Mouse (Mus musculus): ENCODE measurements around the gene 4922502D21Rik. TPM values are rescaled to one million over a fixed set of nuclear protein-coding genes. Genes with fewer than 3 reads are reported as not detected.

The 4922502D21Rik gene
- polyA plus RNA-seq, 1 experiment from 2014 or later = not detected

DNA sequence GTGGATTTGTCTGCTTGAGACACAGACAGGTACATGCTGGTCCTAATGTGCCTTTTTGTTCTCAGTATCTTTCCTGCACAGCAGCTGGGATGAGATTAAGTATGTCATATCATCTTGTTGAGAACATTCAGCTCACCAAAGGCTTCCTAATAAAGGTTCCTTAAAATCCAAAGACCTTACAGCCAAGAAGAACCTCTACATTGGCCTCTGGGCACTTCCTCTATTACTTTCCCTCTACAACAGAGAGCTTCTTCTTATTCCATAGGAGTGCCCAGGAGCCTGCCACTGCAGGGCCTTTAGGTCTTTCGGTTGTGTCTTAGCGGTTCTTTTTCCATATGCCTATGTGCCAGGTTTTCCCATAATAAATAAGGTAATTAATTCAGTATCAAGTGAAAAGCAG is 55.1 kb downstream of the 4922502D21Rik start:
- Histone ChIP-seq H3K27ac (ENCODE audit: low read depth) (no peak overlapping the region), H3K4me2 (ENCODE audit: low read length) (no peak overlapping the region), H3K9me3 (ENCODE audit: control insufficient read depth, low read length) (no peaks in the 10 kb centered on the region), H3K4me1 (replicated peaks; ENCODE audit: control insufficient read depth, insufficient read depth, low read length) (no peaks in the 10 kb centered on the region), H3K4me3 (ENCODE audit: low read depth, low read length) (no peak overlapping the region), H3K36me3 (ENCODE audit: control insufficient read depth, insufficient read depth, low read length) (no peaks in the 10 kb centered on the region), H3K27me3 (replicated peaks; ENCODE audit: control insufficient read depth, insufficient read depth, low read length) (no peaks in the 10 kb centered on the region), H3K9ac (ENCODE audit: low read length) (no peak overlapping the region)
- ATAC-seq (replicated peaks; ENCODE audit: low FRiP score, low TSS enrichment, low read depth) (no peak), DNase-seq (ENCODE audit: low spot score) (no peak)
- 94% methylated on average over 2 of the region's 2 CpGs for WGBS

DNA sequence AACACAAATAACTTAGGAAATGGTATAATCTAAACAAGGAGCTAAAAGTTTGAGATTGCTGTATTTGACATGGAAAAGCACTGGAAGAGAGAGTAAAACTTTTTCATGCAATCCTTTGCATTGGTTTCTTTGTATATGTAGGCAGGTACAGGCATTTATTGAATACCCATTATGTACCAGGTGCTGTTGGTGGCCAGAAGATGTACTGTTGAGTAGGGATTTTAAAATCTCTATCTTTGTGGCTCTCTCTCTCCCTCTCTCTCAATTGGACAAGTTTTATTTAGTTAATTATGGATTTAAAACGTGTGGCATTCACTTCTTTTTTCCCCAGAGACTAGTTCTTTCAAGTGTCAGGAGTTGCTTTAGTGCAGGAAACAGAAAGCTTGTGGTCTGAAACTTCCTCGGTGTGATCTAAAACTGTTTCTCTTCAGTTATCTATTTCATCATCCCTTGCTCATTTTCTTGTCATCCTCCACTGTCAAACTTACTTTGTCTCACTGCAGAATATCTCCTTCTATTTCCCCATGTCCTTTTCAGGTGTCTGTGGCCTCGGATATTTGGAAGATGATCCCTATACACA is 55.9 kb downstream of the 4922502D21Rik start:
- H3K36me3 ChIP-seq (ENCODE audit: control insufficient read depth, insufficient read depth, low read length) = no peaks in the 10 kb centered on the region
- DNase-seq (ENCODE audit: low spot score) = no peak
- no peaks in the 10 kb centered on the region for H3K9me3 ChIP-seq (ENCODE audit: control insufficient read depth, low read length)
- ATAC-seq (replicated peaks; ENCODE audit: low FRiP score, low TSS enrichment, low read depth) = no peak
- WGBS = 60% methylated on average over 3 of the region's 3 CpGs
- H3K9ac ChIP-seq (ENCODE audit: low read length) = no peak overlapping the region
- H3K4me3 ChIP-seq (ENCODE audit: low read depth, low read length) = no peak overlapping the region
- H3K4me1 ChIP-seq (replicated peaks; ENCODE audit: control insufficient read depth, insufficient read depth, low read length) = no peaks in the 10 kb centered on the region
- no peak overlapping the region for H3K4me2 ChIP-seq (ENCODE audit: low read length)
- H3K27ac ChIP-seq (ENCODE audit: low read depth) = no peak overlapping the region
- no peaks in the 10 kb centered on the region for H3K27me3 ChIP-seq (replicated peaks; ENCODE audit: control insufficient read depth, insufficient read depth, low read length)

DNA sequence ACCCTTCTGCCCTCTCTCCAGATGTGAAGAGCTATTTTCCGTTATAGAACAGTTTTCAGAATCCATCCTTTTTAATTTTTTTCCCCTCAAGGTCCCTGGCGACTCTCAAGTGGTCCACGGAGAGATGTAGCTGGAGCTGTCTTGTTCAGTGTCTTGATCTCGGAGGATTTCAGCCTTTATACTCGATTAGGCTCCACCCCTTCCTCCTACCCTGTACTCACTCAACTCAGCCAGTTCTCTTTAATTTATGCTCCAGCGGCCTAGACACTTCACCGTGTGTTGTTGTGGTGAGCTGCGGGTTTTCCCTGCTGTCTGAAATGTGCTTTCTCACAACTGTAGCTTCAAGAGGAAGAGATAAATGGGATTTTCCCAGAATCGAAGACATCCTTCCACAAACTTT is 56.4 kb downstream of the 4922502D21Rik start, which contains the start of gene Cd69:
TSS of gene Cd69 (minus strand) at position 217 of the 400 bp plus-strand sequence.
- 62% methylated on average over 9 of the region's 9 CpGs for WGBS
- no peak within 1 kb of the TSS for H3K9ac ChIP-seq (ENCODE audit: low read length)
- H3K27me3 ChIP-seq (replicated peaks; ENCODE audit: control insufficient read depth, insufficient read depth, low read length) = no peaks in the 10 kb centered on the region
- no peak within 1 kb of the TSS for H3K4me3 ChIP-seq (ENCODE audit: low read depth, low read length)
- H3K9me3 ChIP-seq (ENCODE audit: control insufficient read depth, low read length) = no peaks in the 10 kb centered on the region
- H3K27ac ChIP-seq (ENCODE audit: low read depth) = no peak within 1 kb of the TSS
- no peaks in the 10 kb centered on the region for H3K36me3 ChIP-seq (ENCODE audit: control insufficient read depth, insufficient read depth, low read length)
- DNase-seq (ENCODE audit: low spot score) = no peak
- ATAC-seq (replicated peaks; ENCODE audit: low FRiP score, low TSS enrichment, low read depth) = no peak
- no peaks in the 10 kb centered on the region for H3K4me1 ChIP-seq (replicated peaks; ENCODE audit: control insufficient read depth, insufficient read depth, low read length)
- H3K4me2 ChIP-seq (ENCODE audit: low read length) = no peak within 1 kb of the TSS

- no peaks in the 10 kb centered on the region for H3K4me1 ChIP-seq (replicated peaks; ENCODE audit: control insufficient read depth, insufficient read depth, low read length)
- H3K4me3 ChIP-seq (ENCODE audit: low read depth, low read length) = no peak overlapping the region
- H3K9ac ChIP-seq (ENCODE audit: low read length) = no peak overlapping the region
- no peak for DNase-seq (ENCODE audit: low spot score)
- WGBS = 88% methylated on average over 2 of the region's 2 CpGs
- no peak overlapping the region for H3K4me2 ChIP-seq (ENCODE audit: low read length)
- H3K27ac ChIP-seq (ENCODE audit: low read depth) = no peak overlapping the region
- H3K27me3 ChIP-seq (replicated peaks; ENCODE audit: control insufficient read depth, insufficient read depth, low read length) = no peaks in the 10 kb centered on the region
- ATAC-seq (replicated peaks; ENCODE audit: low FRiP score, low TSS enrichment, low read depth) = no peak
- no peaks in the 10 kb centered on the region for H3K36me3 ChIP-seq (ENCODE audit: control insufficient read depth, insufficient read depth, low read length)
- no peaks in the 10 kb centered on the region for H3K9me3 ChIP-seq (ENCODE audit: control insufficient read depth, low read length)
Measured at GRCm38 (mm10) chr6:129274476-129274875, 57.1 kb downstream of the 4922502D21Rik start.

DNA sequence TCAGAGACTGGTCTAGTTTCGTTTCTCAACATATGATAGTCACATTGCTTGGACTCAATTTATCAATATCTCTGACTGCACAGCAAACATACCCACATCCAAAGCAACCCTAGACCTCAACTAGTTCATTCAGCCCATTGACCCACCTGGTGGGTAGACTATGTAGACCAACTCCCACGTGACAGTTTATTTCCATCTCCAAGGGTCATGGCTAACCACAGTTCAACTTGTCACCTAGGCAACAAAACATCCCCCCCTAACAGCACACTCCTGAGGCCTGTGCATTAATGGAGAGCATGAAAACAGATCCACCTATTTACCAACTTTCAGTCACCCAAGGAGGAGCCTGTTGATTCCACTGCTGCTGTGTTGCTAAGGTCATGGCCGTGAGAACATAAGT is 57.9 kb downstream of the 4922502D21Rik start:
- no peak for ATAC-seq (replicated peaks; ENCODE audit: low FRiP score, low TSS enrichment, low read depth)
- 74% methylated on average over 3 of the region's 3 CpGs for WGBS
- H3K27me3 ChIP-seq (replicated peaks; ENCODE audit: control insufficient read depth, insufficient read depth, low read length) = no peaks in the 10 kb centered on the region
- no peak overlapping the region for H3K4me2 ChIP-seq (ENCODE audit: low read length)
- DNase-seq (ENCODE audit: low spot score) = no peak
- no peak overlapping the region for H3K27ac ChIP-seq (ENCODE audit: low read depth)
- H3K9ac ChIP-seq (ENCODE audit: low read length) = no peak overlapping the region
- no peaks in the 10 kb centered on the region for H3K4me1 ChIP-seq (replicated peaks; ENCODE audit: control insufficient read depth, insufficient read depth, low read length)
- H3K9me3 ChIP-seq (ENCODE audit: control insufficient read depth, low read length) = no peaks in the 10 kb centered on the region
- H3K4me3 ChIP-seq (ENCODE audit: low read depth, low read length) = no peak overlapping the region
- no peaks in the 10 kb centered on the region for H3K36me3 ChIP-seq (ENCODE audit: control insufficient read depth, insufficient read depth, low read length)

Other genes with a start within 250 kb of the 4922502D21Rik start
- 0.27 and 0.68 TPM in 2 replicates for gene Clec2e, start 230.9 kb downstream of the 4922502D21Rik start, polyA plus RNA-seq (2014; fragmentation: Nextera tagmentation; extraction: Ambion mirVana)
- gene Clec2d, start 151.2 kb downstream of the 4922502D21Rik start, polyA plus RNA-seq (2014; fragmentation: Nextera tagmentation; extraction: Ambion mirVana) = 0.43 and 0.89 TPM in 2 replicates
- 0.51 TPM in 1 of 2 replicates, not detected in the other for gene Cd69, start 56.4 kb downstream of the 4922502D21Rik start, polyA plus RNA-seq (2014; fragmentation: Nextera tagmentation; extraction: Ambion mirVana)
- gene Clec12a, start 10.9 kb upstream of the 4922502D21Rik start, polyA plus RNA-seq (2014; fragmentation: Nextera tagmentation; extraction: Ambion mirVana) = 0.90 and 1.0 TPM in 2 replicates
- gene Clec12b, start 54.1 kb upstream of the 4922502D21Rik start, polyA plus RNA-seq (2014; fragmentation: Nextera tagmentation; extraction: Ambion mirVana) = not detected in 2 replicates
- 1.2 and 1.7 TPM in 2 replicates for gene Clec1b, start 65.5 kb upstream of the 4922502D21Rik start, polyA plus RNA-seq (2014; fragmentation: Nextera tagmentation; extraction: Ambion mirVana)
- 0.24 TPM in 2 replicates for gene Clec9a, start 77.1 kb upstream of the 4922502D21Rik start, polyA plus RNA-seq (2014; fragmentation: Nextera tagmentation; extraction: Ambion mirVana)
- 3.4 and 4.5 TPM in 2 replicates for gene Clec1a, start 120.2 kb upstream of the 4922502D21Rik start, polyA plus RNA-seq (2014; fragmentation: Nextera tagmentation; extraction: Ambion mirVana)
- gene Olr1, start 175.4 kb upstream of the 4922502D21Rik start, polyA plus RNA-seq (2014; fragmentation: Nextera tagmentation; extraction: Ambion mirVana) = 0.16 TPM in 1 of 2 replicates, not detected in the other
- 0.23 TPM in 2 replicates for gene Tmem52b, start 180.8 kb upstream of the 4922502D21Rik start, polyA plus RNA-seq (2014; fragmentation: Nextera tagmentation; extraction: Ambion mirVana)
- 15.8 and 16.5 TPM in 2 replicates for gene Gabarapl1, start 201.4 kb upstream of the 4922502D21Rik start, polyA plus RNA-seq (2014; fragmentation: Nextera tagmentation; extraction: Ambion mirVana)
- gene Klre1, start 246.1 kb upstream of the 4922502D21Rik start, polyA plus RNA-seq (2014; fragmentation: Nextera tagmentation; extraction: Ambion mirVana) = not detected in 2 replicates

All from intestine, embryonic 14.5 days (tissue).